Mouse (Mus musculus): Measurements from ENCODE around the gene Sarm1.
"Not testable (repeated sequence)": the region's sequence is repeated elsewhere in the genome, so short reads cannot be mapped to it uniquely, and the experiment has no call there.

The Sarm1 gene

DNA sequence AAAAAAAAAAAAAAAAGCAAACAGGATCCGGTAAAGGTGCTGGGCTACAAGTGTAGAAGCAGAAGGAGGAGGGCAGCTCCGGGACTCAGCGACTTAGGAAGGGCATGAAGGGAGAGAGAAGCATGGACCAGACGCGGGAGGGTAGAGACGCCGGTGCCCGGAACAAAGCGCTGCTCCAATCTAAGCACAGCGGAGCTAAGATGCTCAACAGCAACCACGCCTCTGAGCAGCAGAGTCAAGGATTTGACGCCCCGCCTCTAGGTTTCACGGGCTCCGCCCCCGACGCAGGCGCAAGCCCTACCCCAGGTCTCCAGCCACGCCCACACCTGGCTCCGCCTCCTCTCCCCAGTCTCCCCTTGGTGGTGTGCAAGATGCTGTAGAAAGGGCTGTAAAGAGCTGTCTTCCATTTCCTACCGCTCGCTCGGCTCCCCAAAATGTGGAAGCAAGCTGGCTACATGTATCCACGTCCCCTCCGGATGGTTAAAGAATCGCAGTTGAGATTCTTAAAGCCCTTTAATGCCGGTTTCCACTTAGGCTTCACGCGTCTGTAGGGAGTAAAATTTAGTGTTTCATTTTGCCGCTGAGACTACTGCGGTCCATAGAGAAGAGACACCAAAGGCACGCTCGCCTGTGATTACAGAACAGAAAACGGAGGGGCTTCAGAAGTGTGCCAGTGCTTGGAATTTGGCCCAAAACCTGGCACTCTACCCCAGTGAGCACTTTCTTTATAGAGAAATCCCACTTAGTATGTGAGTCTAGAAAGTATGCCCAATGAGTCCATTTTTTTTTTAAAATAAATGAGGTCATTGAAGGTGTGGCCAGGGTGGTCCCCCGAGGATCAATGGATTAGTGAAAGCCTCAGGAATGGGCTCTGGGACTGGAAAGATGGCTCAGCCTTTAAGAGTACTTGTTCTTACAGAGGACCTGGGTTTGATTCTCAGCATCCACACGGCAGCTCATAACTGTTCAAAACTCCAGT is at the start of gene Sarm1:
Gene Sarm1, minus strand, starts transcription at position 211 of the 979 bp plus-strand sequence.
- peak; percentile 92 to 94 for DNase-seq (ENCODE audit: low spot score in 2 of 2)

DNA sequence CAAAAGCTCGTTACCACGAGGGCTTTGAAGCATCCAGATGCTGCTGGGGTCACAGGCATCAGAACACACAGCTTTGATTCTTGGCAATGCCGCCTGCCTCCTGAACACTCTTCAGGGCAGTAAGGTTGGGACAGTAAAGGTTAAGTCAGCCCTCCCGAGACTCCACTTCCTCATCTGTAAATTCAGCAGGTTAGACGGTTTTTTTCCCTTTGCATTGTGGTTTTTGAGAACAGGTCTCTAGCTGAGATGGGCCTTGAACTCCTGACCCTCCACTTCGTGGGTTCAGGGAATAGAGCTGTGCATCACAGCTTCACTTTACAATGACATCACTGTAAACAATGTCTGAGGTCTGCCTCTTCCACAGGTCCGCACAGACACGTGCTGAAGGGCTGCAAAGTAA is 47.6 kb upstream of the Sarm1 start:
- no peak for DNase-seq (ENCODE audit: low spot score in 2 of 2)

DNA sequence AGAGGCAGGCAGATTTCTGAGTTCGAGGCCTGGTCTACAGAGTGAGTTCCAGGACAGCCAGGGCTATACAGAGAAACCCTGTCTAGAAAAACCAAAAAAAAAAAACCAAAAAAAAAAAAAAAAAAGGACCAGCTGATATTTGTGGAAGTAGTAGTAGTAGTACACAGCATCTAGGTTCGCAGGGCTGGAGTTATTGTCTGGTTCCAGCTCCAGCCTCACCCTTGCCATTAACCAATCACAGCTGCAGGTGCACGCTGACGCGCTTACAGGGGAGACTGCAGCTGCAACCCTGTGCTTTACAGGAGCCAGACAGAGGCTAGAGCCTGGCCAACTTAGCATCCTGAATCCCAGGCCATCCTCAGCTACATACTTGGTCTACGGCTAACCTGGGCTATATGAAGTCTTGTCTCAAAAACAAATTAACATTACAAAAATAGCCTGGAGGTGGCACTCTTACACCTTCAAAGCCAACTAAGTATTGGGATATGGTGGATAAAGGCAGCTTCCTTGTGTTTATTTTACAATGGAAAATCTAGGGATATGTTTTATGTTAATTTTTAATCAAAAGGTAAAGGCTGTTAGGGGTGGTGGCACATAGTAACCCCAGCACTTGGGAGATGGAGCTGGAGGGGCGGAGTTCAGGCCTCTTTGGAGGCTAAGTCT is 47.0 kb upstream of the Sarm1 start:
- no peak for DNase-seq (ENCODE audit: low spot score in 2 of 2)

DNA sequence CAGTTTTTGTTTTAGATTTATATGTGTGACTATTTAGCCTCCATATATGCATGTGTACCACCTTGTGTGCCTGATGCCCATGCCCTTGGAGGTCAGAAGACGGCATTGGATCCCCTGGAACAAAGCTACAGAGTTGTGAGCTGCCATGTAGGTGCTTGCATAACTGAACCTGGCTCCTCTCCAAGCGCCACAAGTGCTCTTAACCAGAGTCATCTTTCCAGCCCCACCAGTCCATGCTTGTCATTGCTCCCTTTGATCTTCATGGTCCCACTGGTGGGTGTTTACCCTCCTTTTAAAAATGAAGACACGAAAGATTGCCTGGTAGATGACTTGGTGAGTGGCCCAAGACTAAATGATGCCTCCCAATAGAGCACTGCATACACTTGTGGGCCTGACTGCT is 42.8 kb upstream of the Sarm1 start:
- no peak for DNase-seq (ENCODE audit: low spot score in 2 of 2)

DNA sequence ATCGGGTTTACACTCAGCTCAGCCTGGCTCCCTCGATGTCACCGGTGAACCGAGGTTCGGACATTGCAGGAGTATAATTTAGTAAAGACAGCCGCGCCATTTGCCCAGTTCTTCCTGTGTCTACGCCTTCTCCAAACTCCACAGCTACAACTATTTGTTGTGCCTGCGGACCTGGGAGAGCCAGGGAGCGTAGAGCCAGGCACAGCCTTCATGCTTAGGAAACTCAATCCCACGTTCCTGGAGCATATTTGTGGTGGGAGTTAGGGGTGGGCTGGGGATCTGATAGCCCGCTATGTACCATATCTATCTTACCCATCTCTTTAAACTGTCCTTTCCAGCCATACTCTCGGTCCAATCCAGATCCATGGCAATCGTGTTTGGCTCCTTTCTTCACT is 39.1 kb upstream of the Sarm1 start:
- no peak for DNase-seq (ENCODE audit: low spot score in 2 of 2)

DNA sequence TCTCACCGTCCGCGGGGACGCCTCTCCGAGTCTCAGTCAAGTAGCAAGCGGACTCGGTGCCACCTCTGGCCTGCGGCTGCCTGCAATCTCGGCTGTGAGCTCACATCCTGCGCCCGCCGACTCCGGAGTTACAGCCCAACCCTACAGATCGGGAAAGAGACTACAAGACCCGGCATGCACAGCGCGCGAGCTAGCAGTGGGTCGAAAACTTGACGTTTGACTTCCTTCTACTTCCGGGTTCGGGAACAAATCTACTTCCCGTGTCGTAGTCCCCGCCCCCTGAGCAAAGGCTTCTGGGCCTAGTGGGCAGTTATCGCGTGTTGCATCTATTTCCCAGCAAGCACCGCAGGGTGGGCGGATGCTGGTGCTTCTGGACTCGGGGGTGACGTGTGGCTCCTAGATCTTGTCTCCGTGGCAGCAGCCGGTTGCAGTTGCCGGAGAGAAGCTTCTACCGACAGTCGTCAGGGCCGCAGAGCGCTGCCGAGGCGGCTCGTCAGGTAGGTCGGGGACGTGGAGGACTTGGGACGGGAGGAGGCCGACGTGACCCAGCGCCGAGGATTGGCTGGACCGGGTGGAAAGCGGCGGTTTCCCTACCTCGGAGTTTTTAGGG is 38.6 kb upstream of the Sarm1 start, which contains the start of the genes Tnfaip1 and Ift20:
Gene Tnfaip1, minus strand, starts transcription at position 253 of the 610 bp plus-strand sequence.
Gene Ift20, plus strand, starts transcription at position 282 of the 610 bp plus-strand sequence.
- peak; percentile 96 to 98 for DNase-seq (ENCODE audit: low spot score in 2 of 2)

DNA sequence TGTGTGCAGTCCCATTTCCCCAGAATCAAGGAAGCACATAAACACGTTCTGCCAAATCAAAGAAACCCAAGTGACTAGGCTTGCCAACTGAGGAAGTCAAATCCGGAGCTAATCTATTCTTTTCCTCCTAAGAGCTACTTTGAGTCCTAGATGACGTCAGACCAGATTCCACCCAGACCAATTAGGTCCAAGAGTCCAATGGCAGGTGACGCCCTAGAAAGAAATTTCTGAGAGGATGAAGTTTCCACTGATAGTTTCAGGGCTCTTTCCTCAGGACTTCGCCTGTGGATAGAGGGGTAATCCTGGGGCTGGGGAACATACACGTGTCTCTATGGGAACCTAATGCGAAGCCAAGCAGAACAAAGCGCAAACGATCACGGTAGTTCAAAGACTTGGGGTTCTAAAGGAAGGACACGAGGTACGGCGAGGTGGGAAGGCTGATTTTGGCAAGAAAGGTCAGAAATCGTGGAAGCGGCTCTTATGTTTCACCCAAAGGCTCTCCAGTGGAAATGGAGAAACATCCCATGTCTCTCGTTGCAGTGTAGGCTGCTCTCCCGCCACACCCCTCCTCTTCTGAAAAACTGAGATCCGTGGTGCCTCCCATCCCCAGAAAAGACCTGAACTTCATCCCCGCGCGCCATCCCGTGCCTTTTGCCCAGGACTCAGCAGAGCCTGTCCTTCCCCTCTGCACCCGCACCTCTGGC is 38.0 kb upstream of the Sarm1 start:
- DNase-seq (ENCODE audit: low spot score in 2 of 2) = no peak

DNA sequence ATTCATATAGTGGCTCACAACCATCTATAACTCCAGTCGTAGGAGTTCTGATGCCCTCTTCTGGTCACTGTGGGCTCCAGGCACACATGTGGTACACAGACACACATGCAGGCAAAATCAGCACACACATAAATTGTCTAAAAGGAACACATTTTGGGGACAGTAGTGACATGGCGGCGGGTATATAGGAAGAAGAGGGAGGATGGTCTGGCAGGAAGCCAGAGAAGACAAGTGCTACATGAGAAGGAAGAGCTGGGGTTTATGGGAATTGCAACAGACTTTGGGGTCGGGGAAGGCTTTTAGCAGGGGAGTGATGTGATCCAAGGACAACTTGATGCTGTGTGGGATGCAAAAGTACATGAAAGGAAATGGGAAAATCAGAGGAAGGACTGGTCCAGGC is 37.0 kb upstream of the Sarm1 start:
- DNase-seq (ENCODE audit: low spot score in 2 of 2) = no peak

DNA sequence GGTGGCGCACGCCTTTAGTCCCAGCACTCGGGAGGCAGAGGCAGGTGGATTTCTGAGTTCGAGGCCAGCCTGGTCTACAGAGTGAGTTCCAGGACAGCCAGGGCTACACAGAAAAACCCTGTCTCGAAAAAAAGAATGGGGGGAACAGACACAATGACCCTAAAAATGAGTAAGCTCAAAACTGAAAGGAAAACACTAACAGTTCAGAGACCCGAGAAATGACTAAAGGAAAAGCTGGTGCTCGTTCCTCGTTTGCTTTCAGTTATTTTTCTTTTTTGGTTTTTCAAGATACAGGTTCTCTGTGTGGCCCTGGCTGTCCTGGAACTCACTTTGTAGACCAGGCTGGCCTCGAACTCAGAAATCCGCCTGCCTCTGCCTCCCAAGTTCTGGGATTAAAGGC is 34.0 kb upstream of the Sarm1 start:
- DNase-seq (ENCODE audit: low spot score in 2 of 2) = not testable (repeated sequence)

DNA sequence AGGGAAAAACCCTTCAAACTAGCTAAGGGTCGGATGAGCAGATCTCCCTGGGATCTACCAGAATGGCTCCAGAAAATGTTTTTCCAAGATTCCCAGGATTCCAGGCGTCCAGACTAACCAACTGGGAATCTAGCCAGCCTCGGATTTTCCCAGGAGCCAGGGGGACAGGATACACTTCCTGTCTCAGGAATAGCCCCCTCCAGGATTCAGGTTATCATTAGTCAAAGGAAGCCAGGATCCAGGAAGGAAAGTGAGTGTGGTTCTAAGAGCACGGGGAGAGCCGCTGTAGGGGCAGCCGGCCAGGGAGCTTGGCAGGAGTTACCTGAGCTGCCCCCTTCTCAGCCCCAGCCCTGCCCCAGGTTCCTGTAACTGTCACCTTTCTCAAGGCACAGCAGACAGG is 33.5 kb upstream of the Sarm1 start:
- DNase-seq (ENCODE audit: low spot score in 2 of 2) = no peak

DNA sequence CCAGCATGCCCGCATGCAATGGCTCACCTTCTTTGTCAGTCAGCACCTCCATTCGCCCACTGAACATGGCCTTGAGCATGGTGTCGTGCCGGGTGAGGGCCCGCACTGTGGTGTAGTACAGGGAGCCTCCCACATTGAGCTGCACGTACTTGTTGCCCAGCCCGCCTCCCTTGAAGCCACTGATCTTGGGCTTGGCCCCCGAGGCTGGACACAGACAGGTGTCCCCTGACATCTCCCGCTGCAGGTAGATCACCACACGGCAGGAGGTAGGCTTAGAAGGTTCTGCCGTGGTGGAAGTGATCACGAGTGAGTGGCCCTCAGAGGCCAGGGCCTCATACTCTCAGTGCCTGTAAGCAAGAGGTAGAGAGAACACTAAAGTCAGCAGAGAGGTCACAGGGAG is 32.4 kb upstream of the Sarm1 start:
- no peak for DNase-seq (ENCODE audit: low spot score in 2 of 2)

DNA sequence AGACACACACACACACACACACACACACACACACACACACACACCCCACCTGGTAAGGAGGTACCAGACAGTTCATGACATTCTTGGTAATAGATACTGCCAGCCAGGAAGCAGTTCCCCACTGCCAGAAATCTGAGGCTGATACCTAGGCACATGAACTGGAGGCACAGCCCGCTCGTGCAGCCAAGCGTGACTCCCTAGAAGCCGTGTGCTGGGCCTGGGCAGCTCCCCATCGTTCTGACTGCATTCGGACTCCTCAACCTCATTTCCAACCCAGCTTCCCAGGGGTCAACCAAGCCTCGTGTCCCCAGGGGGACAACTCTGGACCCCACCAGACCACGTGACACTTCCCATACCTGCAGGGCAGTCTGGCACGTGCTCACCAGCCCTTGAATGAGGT is 31.2 kb upstream of the Sarm1 start:
- no peak for DNase-seq (ENCODE audit: low spot score in 2 of 2)

DNA sequence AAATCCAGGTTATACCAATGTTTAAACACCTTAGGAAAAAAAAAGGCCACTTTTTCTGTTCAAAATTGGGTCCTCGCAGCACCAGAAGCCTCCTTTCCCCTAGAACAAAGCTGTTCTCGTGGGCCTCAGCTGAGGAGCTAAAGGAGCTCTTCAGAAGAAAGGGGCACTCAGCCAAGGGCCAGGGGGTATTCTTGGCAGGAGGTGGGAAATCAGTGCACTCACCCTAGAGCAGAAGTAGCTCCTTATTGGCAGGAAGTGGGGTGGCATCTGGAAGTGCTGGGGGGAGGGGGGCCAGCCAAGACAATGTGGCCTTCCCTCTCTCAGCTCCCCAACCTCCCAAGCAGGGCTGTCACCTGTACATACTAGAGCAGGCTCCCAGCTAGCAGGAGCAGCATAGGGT is 27.3 kb upstream of the Sarm1 start:
- DNase-seq (ENCODE audit: low spot score in 2 of 2) = no peak

DNA sequence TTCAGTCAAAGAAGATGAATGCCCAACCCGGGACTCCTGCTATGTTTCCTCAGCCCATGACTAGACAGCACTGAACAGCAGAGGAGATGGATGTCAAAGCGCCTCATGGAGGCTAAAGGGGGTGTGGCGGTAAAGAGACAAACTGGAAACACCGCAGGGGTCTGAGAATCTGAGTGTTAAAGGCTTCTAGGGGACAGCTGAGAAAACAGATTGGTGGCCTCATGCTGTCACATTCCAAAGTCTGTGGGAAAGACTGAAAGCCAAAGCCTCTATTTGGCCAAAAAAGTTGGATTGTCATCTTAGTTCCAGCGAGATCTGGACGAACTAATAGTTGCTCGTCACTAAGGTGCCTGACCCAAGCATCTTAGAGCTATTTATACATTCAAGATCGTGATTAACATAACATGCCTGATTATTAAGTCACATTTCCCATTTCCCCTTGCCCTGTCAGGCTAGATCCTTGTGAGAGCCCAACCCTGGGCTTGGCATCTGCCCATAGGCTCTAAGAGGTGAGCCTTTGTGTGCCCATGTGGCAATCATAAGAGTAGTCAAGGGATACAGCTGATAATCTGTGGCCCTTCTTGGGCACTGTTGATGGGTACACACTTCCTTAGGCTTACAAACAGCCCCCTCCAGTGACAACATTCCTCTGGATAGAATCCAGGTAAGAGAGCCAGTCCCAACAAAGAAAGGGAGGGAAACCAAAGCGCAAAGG is 25.8 kb upstream of the Sarm1 start:
- DNase-seq (ENCODE audit: low spot score in 2 of 2) = no peak

DNA sequence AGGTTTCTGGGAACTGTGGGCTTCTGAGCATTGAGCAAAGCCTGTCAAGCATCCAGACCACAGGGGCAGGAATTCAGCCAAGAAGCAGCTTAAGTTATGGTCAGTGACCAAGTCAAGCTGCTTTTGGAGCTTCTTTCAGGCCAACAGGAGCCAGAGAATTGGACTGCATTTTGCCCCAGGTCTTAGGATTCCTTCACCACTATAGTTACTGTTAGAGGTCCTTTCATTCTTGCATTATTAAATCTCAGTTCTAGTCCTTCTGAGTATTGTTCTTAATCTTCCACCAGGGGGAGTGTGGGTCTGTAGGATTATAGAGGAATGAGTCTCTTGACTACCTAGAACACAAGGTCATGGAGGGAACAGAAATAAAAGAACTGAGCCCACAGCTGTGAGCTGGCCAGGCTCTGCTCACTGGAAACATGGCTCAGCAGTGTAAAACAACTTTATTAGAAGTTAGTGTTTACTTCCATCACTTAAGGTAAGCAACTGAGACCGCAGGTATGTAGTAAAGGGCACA is 25.0 kb upstream of the Sarm1 start:
- DNase-seq (ENCODE audit: low spot score in 2 of 2) = no peak

DNA sequence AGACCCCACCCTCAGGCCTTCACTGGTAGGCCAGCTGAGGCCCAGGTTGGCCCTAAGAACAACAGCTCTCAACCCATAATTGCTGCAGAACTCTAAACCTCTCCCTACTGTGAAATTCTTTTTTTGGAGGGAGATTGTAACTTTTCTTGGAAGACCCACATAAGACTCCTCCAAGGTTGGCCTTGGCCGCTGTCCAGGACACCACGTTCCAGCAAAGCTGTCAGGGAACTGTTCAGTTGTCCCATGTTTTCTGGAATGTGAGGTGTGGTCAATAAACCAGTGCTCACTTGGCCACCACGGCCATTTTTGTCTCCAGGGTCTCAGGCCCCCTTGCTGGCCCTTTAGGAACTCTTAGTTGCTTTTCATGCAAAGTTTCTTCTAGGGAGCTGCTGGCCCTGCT is 24.3 kb upstream of the Sarm1 start:
- no peak for DNase-seq (ENCODE audit: low spot score in 2 of 2)

DNA sequence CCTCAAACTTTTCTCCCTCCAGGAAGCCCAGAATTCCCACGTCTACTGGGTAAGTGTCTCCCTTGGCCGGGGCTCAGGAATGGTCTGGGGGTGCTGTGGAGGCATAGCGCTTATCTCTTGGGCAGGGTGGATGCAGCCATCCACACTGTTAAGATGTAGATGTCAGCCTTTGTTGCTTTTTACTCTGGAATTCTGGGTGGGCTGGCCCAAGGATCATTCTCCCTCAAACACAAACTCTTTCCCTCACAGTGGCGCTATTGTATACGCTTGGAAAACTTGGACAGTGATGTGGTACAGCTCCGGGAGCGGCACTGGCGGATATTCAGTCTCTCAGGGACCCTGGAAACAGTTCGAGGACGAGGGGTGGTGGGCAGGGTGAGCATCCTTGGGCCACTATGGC is 21.4 kb upstream of the Sarm1 start:
- DNase-seq (ENCODE audit: low spot score in 2 of 2) = no peak

DNA sequence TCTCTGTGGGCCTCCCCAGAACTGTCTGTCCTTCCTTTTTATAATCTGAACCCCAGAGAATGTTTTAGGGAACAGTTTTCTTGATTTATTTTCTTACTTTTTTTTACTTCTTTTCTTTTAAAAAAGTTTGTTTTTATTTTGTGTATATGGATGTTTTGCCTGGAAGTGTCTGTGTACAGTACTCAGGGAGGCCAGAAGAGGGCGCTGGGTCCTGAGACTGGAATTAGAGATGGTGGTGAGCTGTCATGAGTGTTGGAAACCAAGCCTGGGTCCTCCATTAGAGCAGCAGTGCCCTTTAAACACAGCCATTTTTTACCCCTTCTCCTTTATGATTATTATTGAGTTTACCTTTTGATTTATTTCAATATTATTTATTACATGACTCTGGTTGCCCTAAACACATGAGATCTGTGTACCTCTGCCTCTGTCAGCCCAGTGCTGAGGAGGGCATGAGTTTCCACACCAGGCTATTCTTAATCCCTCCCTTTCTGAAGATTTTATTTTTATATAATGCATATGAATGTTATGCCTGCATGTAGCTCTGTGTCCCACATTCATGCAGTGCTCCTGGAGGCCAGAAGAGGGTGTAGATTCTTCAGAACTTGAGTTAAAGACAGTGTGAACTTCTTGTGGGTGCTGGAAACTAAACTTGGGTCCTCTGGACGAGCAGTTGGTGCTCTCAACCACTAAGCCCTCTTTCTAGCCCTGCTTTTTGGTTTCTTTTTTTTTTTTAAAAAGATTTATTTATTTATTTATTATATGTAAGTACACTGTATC is 18.2 kb upstream of the Sarm1 start:
- no peak for DNase-seq (ENCODE audit: low spot score in 2 of 2)

DNA sequence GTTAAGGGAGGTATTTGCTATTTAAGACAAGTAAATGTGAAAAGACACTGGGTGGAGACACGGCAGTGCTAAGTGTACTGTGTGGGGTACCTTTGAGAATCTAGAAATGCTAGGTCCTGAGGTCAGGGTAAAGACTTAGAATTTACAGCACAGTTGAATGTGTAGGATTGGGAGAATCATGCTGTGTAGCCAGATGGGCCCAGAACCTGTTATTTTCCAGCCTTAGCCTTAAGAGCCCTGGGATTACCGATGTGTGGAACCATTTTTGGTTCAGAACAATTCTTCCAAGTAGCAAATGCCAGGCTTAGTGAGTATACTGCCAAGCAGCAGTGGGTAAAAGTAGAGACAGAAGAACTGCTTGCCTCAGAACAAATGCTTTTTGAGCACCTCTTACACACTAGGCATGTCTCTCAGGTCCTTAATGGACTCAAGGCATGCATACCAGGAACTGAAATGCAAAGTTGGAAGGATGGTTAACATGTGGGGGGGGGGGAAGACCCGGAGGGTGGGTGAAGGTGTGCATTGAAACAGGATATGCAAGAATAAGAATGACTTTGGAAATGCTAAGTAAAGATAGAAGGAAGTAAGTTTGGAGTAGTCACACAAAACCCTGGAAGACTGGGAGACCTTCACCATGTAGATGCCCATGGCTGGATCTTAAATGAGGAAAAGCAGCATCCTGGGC is 15.7 kb upstream of the Sarm1 start:
- no peak for DNase-seq (ENCODE audit: low spot score in 2 of 2)
